Mouse (Mus musculus): ENCODE measurements around the gene H2-DMb2.

- no peak for TF ChIP-seq CTCF (IDR thresholded peaks at IDR 0.05)
- TF ChIP-seq POLR2A (IDR thresholded peaks at IDR 0.05; ENCODE audit: insufficient read depth, low read depth, low read length), result no peak
- no peak for TF ChIP-seq EP300 (IDR thresholded peaks at IDR 0.05; ENCODE audit: insufficient read depth, low read depth, low read length)
These were observed 48.6 kb upstream of the H2-DMb2 start for GRCm38 (mm10) chr17:34094283-34095035.
